In genomic region chr1:157458421-157459208, GRCm38 (mm10) we compare ENCODE assay signal across 8 mouse cellular contexts. TPM values are rescaled to one million over a fixed set of nuclear protein-coding genes. Genes with fewer than 3 reads are reported as not detected.
A peak's percentile ranks its signal among the peaks of the same experiment; 100 is the strongest.
DNase-seq lines count a peak whose midpoint lies in the region; ATAC-seq and TF ChIP-seq lines count a peak whose summit lies in the region.

Gene Cryzl2, plus strand, starts transcription at chr1:157458577.

- ATAC-seq in forebrain, embryonic 14.5 days = peak; percentile 85
- peak; percentile 99 for ATAC-seq in megakaryocyte-erythroid progenitor cell, adult 5-6 weeks (replicated peaks; ENCODE audit: low FRiP score, low TSS enrichment, poor library complexity, severe bottlenecking)

- H3K4me1 ChIP-seq in forebrain, embryonic 14.5 days (ENCODE audit: control insufficient read depth, insufficient read depth, low read length) = peaks cover 6% of the 10 kb centered on the region; the same call in 1 of the 2 replicates

- peak; percentile 68 for TF ChIP-seq CTCF in brain, embryonic 14.5 days (IDR thresholded peaks at IDR 0.05; ENCODE audit: borderline replicate concordance, extremely low read depth, insufficient read depth, insufficient read length)

- peak; percentile 71 for DNase-seq in Muller cell, postnatal 12 days (ENCODE audit: inconsistent ontology term)
- DNase-seq in brain, embryonic 14.5 days (ENCODE audit: low read depth) = peak; percentile 86
- DNase-seq in forebrain, embryonic 14.5 days (ENCODE audit: low spot score) = peak; percentile 73
- DNase-seq in heart, postnatal 36 days = peak; percentile 84 to 88
- DNase-seq in large intestine, adult 2 months (ENCODE audit: low read depth, low spot score) = peak; percentile 42
- peak; percentile 23 for DNase-seq in spleen, adult 12 weeks (ENCODE audit: low spot score)
- DNase-seq in left cerebral cortex, adult 11 months (ENCODE audit: low spot score) = no peak

- no peak within 1 kb of the TSS for H3K27ac ChIP-seq in forebrain, embryonic 14.5 days (ENCODE audit: low read depth, low read length)

- peak within 1 kb of the TSS; percentile 35; the same call in 1 of the 2 replicates for H3K9ac ChIP-seq in forebrain, embryonic 14.5 days (ENCODE audit: low read length)

- no peak for TF ChIP-seq POLR2A in brain, embryonic 14.5 days (IDR thresholded peaks at IDR 0.05; ENCODE audit: borderline replicate concordance, extremely low read depth, insufficient read depth, insufficient read length, poor library complexity, severe bottlenecking)

- WGBS in forebrain, embryonic 14.5 days = 3% methylated on average over 27 of the region's 29 CpGs
- WGBS in large intestine, adult 2 months = 23% methylated on average over 27 of the region's 29 CpGs

- intact Hi-C loops in heart, postnatal 36 days (cut with DNase I) = loop anchor here (2.0 to 5.0 kb wide), 3 partner anchors 79 to 541 kb away; no protein-coding TSS in a partner anchor

- peak within 1 kb of the TSS; percentile 19 for H3K4me3 ChIP-seq in forebrain, embryonic 14.5 days (ENCODE audit: low read depth, low read length)

- no peaks in the 10 kb centered on the region for H3K36me3 ChIP-seq in forebrain, embryonic 14.5 days (ENCODE audit: control insufficient read depth, insufficient read depth, low read length)

- H3K27me3 ChIP-seq in forebrain, embryonic 14.5 days (replicated peaks; ENCODE audit: control insufficient read depth, insufficient read depth, low read length) = no peaks in the 10 kb centered on the region

- no peaks in the 10 kb centered on the region for H3K9me3 ChIP-seq in forebrain, embryonic 14.5 days (replicated peaks; ENCODE audit: control insufficient read depth, low read length)

- H3K4me2 ChIP-seq in forebrain, embryonic 14.5 days (ENCODE audit: low read length) = peak within 1 kb of the TSS; percentile 48

RNA-seq across cellular contexts. Expression of gene Cryzl2, which starts in this region (rescaled TPM):
- 9.1 and 10.4 TPM in 2 replicates for polyA plus RNA-seq in brain, embryonic 14.5 days (2012; rRNA removed)
- polyA plus RNA-seq in forebrain, embryonic 14.5 days (2014; fragmentation: Nextera tagmentation; extraction: Ambion mirVana) = 7.1 and 8.1 TPM in 2 replicates
- total RNA-seq in heart, postnatal 36 days (2021) = 1 to 10 TPM; 7.3 to 8.4 TPM
- polyA plus RNA-seq in large intestine, adult 2 months (2012; rRNA removed) = 4.6 and 4.9 TPM in 2 replicates
- 13.6 and 24.1 TPM in 2 replicates for total RNA-seq in megakaryocyte-erythroid progenitor cell, adult 5-6 weeks (2014; fragmentation: Nextera tagmentation)
- 23.6 and 31.5 TPM in 2 replicates for total RNA-seq in megakaryocyte-erythroid progenitor cell, adult 5-6 weeks (2017)
